Mouse (Mus musculus) forebrain, embryonic 12.5 days (tissue): ENCODE results near the gene Duox1. TPM values are rescaled to one million over a fixed set of nuclear protein-coding genes. Genes with fewer than 3 reads are reported as not detected.

Source experiments
- ATAC-seq: fragments of 200-750 bp; cut with Nextera tagmentation; 2 replicates; pipeline ENCODE4 v1.8.0; 2017; ENCODE audit warnings: moderate TSS enrichment; ENCODE audit not compliant: low FRiP score
- H3K27ac ChIP-seq: fragments of 300-500 bp; sonication (generic); 2 replicates; pipeline ENCODE4 v1.5.1; 2016; ENCODE audit warnings: mild to moderate bottlenecking
- H3K27me3 ChIP-seq: fragments of 300-500 bp; sonication (generic); 2 replicates; pipeline ENCODE4 v1.6.1; 2016; ENCODE audit warnings: mild to moderate bottlenecking
- H3K36me3 ChIP-seq: fragments of 300-500 bp; sonication (generic); replicated peaks from 2 replicates; pipeline ENCODE4 v1.6.1; 2016; ENCODE audit warnings: mild to moderate bottlenecking
- H3K4me1 ChIP-seq: fragments of 300-500 bp; sonication (generic); 2 replicates; pipeline ENCODE4 v1.6.1; 2016
- H3K4me2 ChIP-seq: fragments of 300-500 bp; sonication (generic); 2 replicates; pipeline ENCODE4 v1.6.1; 2016; ENCODE audit warnings: mild to moderate bottlenecking, moderate library complexity
- H3K4me3 ChIP-seq: fragments of 300-500 bp; sonication (generic); replicated peaks from 2 replicates; pipeline ENCODE4 v1.5.1; 2016; ENCODE audit warnings: mild to moderate bottlenecking
- H3K9ac ChIP-seq: fragments of 300-500 bp; sonication (generic); 2 replicates; pipeline ENCODE4 v1.6.1; 2016; ENCODE audit warnings: mild to moderate bottlenecking
- H3K9me3 ChIP-seq: fragments of 300-500 bp; sonication (generic); 2 replicates; pipeline ENCODE4 v1.6.1; 2016
- WGBS: fragments of 180-500 bp; shearing (Covaris S2); methylation state at CpG from one replicate; pipeline ENCODE4 v1.1.7; 2016; 5-methylcytosine and 5-hydroxymethylcytosine counted together
- polyA plus RNA-seq: library from polyadenylated mRNA; unstranded; fragments of >200 nt; fragmentation: Nextera tagmentation; extraction: Ambion mirVana; gene quantifications from 2 replicates; pipeline ENCODE4 v1.2.1, GENCODE M21; 2016

The Duox1 gene
- polyA plus RNA-seq, 1 experiment from 2014 or later = 0.04 TPM

DNA sequence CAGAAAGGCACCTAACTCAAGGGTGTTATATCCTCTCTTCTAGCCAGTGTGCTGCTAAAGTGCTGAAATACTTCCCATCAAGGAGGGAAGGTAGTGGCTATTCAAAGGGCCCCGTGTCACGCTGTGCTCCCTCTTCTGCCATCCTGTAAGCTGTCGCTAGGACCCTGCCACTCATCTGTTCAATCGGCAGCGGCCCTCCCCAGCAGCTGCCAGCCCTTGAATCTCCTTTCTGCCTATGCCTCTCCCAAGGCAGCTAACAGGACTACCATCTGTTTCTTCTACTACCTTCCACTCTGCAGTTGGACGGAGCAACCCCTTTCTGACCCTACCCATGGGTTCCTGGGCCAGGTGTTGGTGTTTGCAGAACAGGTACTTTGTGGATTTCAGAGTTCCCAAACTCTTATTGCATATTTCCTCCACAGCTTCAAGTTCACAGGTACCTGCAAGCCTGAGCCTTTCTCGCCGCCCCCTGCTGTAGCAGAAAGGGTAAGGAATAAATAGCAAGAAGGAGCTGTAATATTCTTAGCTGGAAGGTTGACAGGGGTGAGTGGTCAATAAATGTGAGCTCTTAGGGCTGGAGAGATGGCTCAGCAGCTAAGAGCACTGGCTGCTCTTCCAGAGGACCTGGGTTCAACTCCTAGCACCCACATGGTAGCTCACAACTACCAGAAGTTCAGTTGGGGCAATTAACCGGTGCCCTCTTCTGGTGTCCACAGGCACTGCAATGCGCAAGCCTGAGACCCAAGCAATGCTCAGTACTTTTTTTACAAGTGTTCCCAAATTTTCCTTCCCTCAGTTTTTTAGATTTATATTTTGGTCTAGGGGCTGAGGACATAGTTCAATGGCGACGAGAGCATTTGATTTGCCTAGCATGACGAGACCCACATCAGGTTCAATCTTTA is 47.4 kb downstream of the Duox1 start:
- Histone ChIP-seq H3K27ac (no peak overlapping the region), H3K27me3 (no peaks in the 10 kb centered on the region), H3K4me1 (peaks cover 28% of the 10 kb centered on the region), H3K36me3 (peaks cover 28% of the 10 kb centered on the region), H3K4me3 (no peak overlapping the region), H3K9me3 (no peaks in the 10 kb centered on the region), H3K9ac (no peak overlapping the region), H3K4me2 (no peak overlapping the region)
- WGBS = 85% methylated on average over 13 of the region's 13 CpGs
- ATAC-seq = no peak

- H3K9me3 ChIP-seq = no peaks in the 10 kb centered on the region
- no peak overlapping the region for H3K4me2 ChIP-seq
- no peak overlapping the region for H3K27ac ChIP-seq
- H3K4me1 ChIP-seq = peaks cover 37% of the 10 kb centered on the region
- peaks cover 23% of the 10 kb centered on the region for H3K36me3 ChIP-seq
- H3K9ac ChIP-seq = no peak overlapping the region
- no peak overlapping the region for H3K4me3 ChIP-seq
- no peaks in the 10 kb centered on the region for H3K27me3 ChIP-seq
- no peak for ATAC-seq
- 94% methylated on average over 3 of the region's 3 CpGs for WGBS
Measured at GRCm38 (mm10) chr2:122364352-122364944, 49.0 kb downstream of the Duox1 start.

DNA sequence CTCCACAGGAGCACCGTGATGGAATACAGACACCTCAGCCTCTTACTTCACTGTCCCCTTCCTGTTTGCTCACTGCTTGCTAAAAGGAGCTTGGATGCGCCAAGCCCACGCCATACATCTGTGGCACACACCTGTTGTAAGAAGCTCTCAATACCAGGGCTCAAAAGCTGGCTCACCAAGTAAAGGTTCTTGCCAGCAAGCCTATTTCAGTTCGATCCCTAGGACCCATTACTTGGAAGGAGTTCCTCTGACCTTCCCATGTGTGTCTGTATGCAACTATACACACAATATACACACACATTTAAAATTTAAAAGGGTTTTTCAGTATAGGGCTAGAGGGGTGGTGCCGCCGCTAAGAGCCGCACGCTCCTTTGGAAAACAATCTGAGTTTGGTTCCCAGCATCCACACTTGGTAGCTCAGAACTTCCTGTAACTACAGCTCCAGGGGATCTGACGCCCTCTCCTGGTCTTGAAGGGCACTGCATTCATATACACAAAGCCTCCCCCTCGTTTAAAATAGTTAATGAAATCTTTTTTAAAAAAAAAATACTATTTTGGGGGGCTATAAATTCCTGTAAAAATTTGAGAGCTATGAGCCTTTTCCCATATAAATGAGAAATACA is 49.9 kb downstream of the Duox1 start:
- WGBS = 86% methylated on average over 10 of the region's 10 CpGs
- no peaks in the 10 kb centered on the region for H3K9me3 ChIP-seq
- H3K27ac ChIP-seq = no peak overlapping the region
- peaks cover 5% of the 10 kb centered on the region for H3K27me3 ChIP-seq
- H3K4me1 ChIP-seq = peaks cover 41% of the 10 kb centered on the region
- H3K4me3 ChIP-seq = no peak overlapping the region
- peaks cover 21% of the 10 kb centered on the region for H3K36me3 ChIP-seq
- no peak overlapping the region for H3K4me2 ChIP-seq
- no peak for ATAC-seq
- no peak overlapping the region for H3K9ac ChIP-seq

GRCm38 (mm10) chr2:122366039-122366438 is 50.6 kb downstream of the Duox1 start:
- 78% methylated on average over 3 of the region's 3 CpGs for WGBS
- Histone ChIP-seq H3K9ac (no peak overlapping the region), H3K27me3 (peaks cover 12% of the 10 kb centered on the region), H3K4me3 (no peak overlapping the region), H3K27ac (0 out of 2 replicates have a peak overlapping the region, but pooled peaks have one; percentile 36), H3K4me2 (peak overlapping the region; percentile 89), H3K9me3 (no peaks in the 10 kb centered on the region), H3K4me1 (peaks cover 41% of the 10 kb centered on the region), H3K36me3 (peaks cover 21% of the 10 kb centered on the region)
- no peak for ATAC-seq

- Histone ChIP-seq H3K27me3 (peaks cover 13% of the 10 kb centered on the region), H3K9me3 (no peaks in the 10 kb centered on the region), H3K4me3 (peak overlapping the region; percentile 92), H3K27ac (0 out of 2 replicates have a peak overlapping the region, but pooled peaks have one; percentile 36), H3K36me3 (peaks cover 21% of the 10 kb centered on the region), H3K4me2 (peak overlapping the region; percentile 89), H3K9ac (no peak overlapping the region; the same call in 1 of the 2 replicates), H3K4me1 (peaks cover 40% of the 10 kb centered on the region)
- 34% methylated on average over 5 of the region's 5 CpGs for WGBS
- no peak for ATAC-seq
Measured at GRCm38 (mm10) chr2:122366706-122367105, 51.2 kb downstream of the Duox1 start.

GRCm38 (mm10) chr2:122367181-122367580 is 51.7 kb downstream of the Duox1 start:
- ATAC-seq = no peak
- no peak overlapping the region for H3K27ac ChIP-seq
- H3K9me3 ChIP-seq = no peaks in the 10 kb centered on the region
- H3K36me3 ChIP-seq = peaks cover 21% of the 10 kb centered on the region
- H3K4me1 ChIP-seq = peaks cover 37% of the 10 kb centered on the region
- H3K27me3 ChIP-seq = peaks cover 13% of the 10 kb centered on the region
- peak overlapping the region; percentile 92 for H3K4me3 ChIP-seq
- H3K4me2 ChIP-seq = peak overlapping the region; percentile 89
- 51% methylated on average over 4 of the region's 4 CpGs for WGBS
- H3K9ac ChIP-seq = peak overlapping the region; percentile 95; the same call in 1 of the 2 replicates

GRCm38 (mm10) chr2:122367701-122368080 is 52.2 kb downstream of the Duox1 start:
- H3K9ac ChIP-seq = peak overlapping the region; percentile 95
- H3K9me3 ChIP-seq = no peaks in the 10 kb centered on the region
- peak overlapping the region; percentile 92 for H3K4me3 ChIP-seq
- peaks cover 18% of the 10 kb centered on the region for H3K36me3 ChIP-seq
- no peak for ATAC-seq
- H3K27me3 ChIP-seq = peaks cover 13% of the 10 kb centered on the region
- peak overlapping the region; percentile 89 for H3K4me2 ChIP-seq
- peaks cover 34% of the 10 kb centered on the region for H3K4me1 ChIP-seq
- 14% methylated on average over 4 of the region's 4 CpGs for WGBS
- H3K27ac ChIP-seq = no peak overlapping the region

GRCm38 (mm10) chr2:122368081-122368971 is 52.9 kb downstream of the Duox1 start:
- Histone ChIP-seq H3K9ac (peak overlapping the region; percentile 95), H3K36me3 (peaks cover 11% of the 10 kb centered on the region), H3K9me3 (no peaks in the 10 kb centered on the region), H3K4me3 (peak overlapping the region; percentile 92), H3K27ac (peak overlapping the region; percentile 76), H3K4me1 (peaks cover 34% of the 10 kb centered on the region), H3K4me2 (peak overlapping the region; percentile 89), H3K27me3 (peaks cover 13% of the 10 kb centered on the region)
- peak; percentile 64 for ATAC-seq
- WGBS = under 1% methylated on average over 44 of the region's 55 CpGs

DNA sequence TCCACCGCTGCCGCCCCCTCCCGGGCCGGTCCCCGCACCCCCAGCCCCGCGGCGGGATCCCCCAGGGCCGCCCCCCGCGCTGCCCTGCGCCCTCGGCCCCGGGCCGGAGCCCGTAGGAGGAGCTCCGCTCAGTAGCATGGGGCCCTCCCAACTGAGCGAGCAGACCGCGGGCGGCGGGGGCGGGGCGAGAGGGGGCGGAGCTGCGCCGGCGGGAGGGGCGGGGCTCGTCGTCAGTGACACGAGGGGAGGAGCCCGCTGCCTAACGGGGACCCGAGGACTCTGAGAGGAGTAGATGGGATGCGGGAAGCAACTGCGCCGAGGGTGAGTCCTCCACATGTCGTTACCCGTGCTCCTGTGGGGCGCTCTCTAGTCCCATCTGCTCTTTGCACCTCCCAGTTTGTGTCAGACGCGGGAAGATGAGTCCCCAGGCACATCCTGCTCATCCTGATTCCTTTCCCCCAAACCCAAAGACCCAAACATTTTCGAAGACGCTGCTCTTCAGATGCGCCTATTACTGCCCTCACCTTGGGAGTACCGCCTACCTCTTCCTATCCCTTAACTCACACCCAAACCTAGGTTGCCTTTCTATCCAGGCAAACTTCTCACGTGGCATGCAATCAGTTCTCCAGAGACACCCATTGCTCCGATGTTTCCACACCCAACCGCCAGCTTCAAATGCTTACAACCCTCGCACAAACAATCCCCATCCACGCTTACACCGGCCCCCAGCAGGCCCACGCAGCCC is 53.7 kb downstream of the Duox1 start, which contains the start of gene Shf:
Gene Shf (minus strand): TSS at position 168 of the 745 bp plus-strand sequence.
- Histone ChIP-seq H3K4me3 (peak within 1 kb of the TSS; percentile 92), H3K4me1 (peaks cover 34% of the 10 kb centered on the region), H3K27ac (peak within 1 kb of the TSS; percentile 76), H3K9ac (peak within 1 kb of the TSS; percentile 95), H3K36me3 (peaks cover 3% of the 10 kb centered on the region; the same call in 1 of the 2 replicates), H3K27me3 (peaks cover 13% of the 10 kb centered on the region), H3K9me3 (no peaks in the 10 kb centered on the region), H3K4me2 (peak within 1 kb of the TSS; percentile 89)
- 1% methylated on average over 48 of the region's 54 CpGs for WGBS
- ATAC-seq = peak; percentile 93

GRCm38 (mm10) chr2:122370101-122370750 is 54.8 kb downstream of the Duox1 start:
- 20% methylated on average over 10 of the region's 10 CpGs for WGBS

More at GRCm38 (mm10) chr2:122370101-122370750, 54.8 kb downstream of the Duox1 start:
- no peak overlapping the region for H3K9ac ChIP-seq
- no peaks in the 10 kb centered on the region for H3K36me3 ChIP-seq
- H3K27me3 ChIP-seq = peaks cover 13% of the 10 kb centered on the region
- no peak for ATAC-seq
- H3K27ac ChIP-seq = no peak overlapping the region
- no peaks in the 10 kb centered on the region for H3K9me3 ChIP-seq
- H3K4me1 ChIP-seq = peaks cover 34% of the 10 kb centered on the region
- no peak overlapping the region for H3K4me3 ChIP-seq
- no peak overlapping the region for H3K4me2 ChIP-seq
